8 mouse cellular contexts compared by ENCODE assay signal in genomic region chr14:52197156-52197878, GRCm38 (mm10). TPM values are rescaled to one million over a fixed set of nuclear protein-coding genes. Genes with fewer than 3 reads are reported as not detected.
DNase-seq lines count a peak whose midpoint lies in the region; ATAC-seq and TF ChIP-seq lines count a peak whose summit lies in the region.

TSS of gene Supt16 (minus strand) at chr14:52197416.

- dilution Hi-C loops in CH12.LX (cut with MboI; ENCODE audit: extremely low pct_ligation_motif_present, extremely low pct_unique_long_range_greater_than_20kb, low sequenced_read_pairs) = no loop called here

- peaks cover 5 to 36% of the 10 kb centered on the region in 2 experiments; a peak in 3 of 4 replicates for H3K4me1 ChIP-seq in CH12.LX (ENCODE audit: control insufficient read depth in 1 of 2, insufficient read depth in 2 of 2)
- peaks cover 24% of the 10 kb centered on the region for H3K4me1 ChIP-seq in forebrain, embryonic 12.5 days
- H3K4me1 ChIP-seq in liver, postnatal 0 days (ENCODE audit: insufficient read depth) = peaks cover 17% of the 10 kb centered on the region
- H3K4me1 ChIP-seq in neural tube, embryonic 14.5 days (ENCODE audit: control insufficient read depth, insufficient read depth, low read length) = peaks cover 8% of the 10 kb centered on the region

- intact Hi-C loops in heart, postnatal 10 days (cut with DNase I) = loop anchor here (5.0 to 10.0 kb wide), 2 partner anchors 75 to 313 kb away; partner anchors contain the start of gene Mettl17

- H3K79me2 ChIP-seq in CH12.LX (replicated peaks; ENCODE audit: control insufficient read depth, extremely low read depth, insufficient read depth, poor library complexity, severe bottlenecking) = peaks cover 45% of the 10 kb centered on the region

- ATAC-seq in forebrain, embryonic 12.5 days (ENCODE audit: low FRiP score) = peak; percentile 96
- peak; percentile 96 for ATAC-seq in liver, postnatal 0 days
- ATAC-seq in neural tube, embryonic 14.5 days (ENCODE audit: low read depth) = peak; percentile 98

- WGBS in forebrain, embryonic 12.5 days = under 1% methylated on average over 59 of the region's 59 CpGs
- WGBS in large intestine, adult 2 months = under 1% methylated on average over 59 of the region's 59 CpGs
- WGBS in liver, postnatal 0 days (ENCODE audit: insufficient replicate concordance) = under 1% methylated on average over 59 of the region's 59 CpGs
- 0% methylated on average over 58 of the region's 59 CpGs for WGBS in neural tube, embryonic 14.5 days

- H3K27ac ChIP-seq in CH12.LX (ENCODE audit: insufficient read depth, low read depth) = peak within 1 kb of the TSS; percentile 88
- peak within 1 kb of the TSS; percentile 99 for H3K27ac ChIP-seq in forebrain, embryonic 12.5 days
- H3K27ac ChIP-seq in liver, postnatal 0 days (ENCODE audit: low read depth) = peak within 1 kb of the TSS; percentile 100
- H3K27ac ChIP-seq in neural tube, embryonic 14.5 days (ENCODE audit: low read depth, low read length) = peak within 1 kb of the TSS; percentile 94

- H3K36me3 ChIP-seq in CH12.LX (replicated peaks in 1 of 2; ENCODE audit: control insufficient read depth in 1 of 2, insufficient read depth in 1 of 2, low read length in 1 of 2) = peaks cover 20 to 56% of the 10 kb centered on the region in 2 experiments
- peaks cover 41% of the 10 kb centered on the region for H3K36me3 ChIP-seq in forebrain, embryonic 12.5 days (replicated peaks)
- peaks cover 35% of the 10 kb centered on the region for H3K36me3 ChIP-seq in liver, postnatal 0 days (replicated peaks; ENCODE audit: insufficient read depth, low read length)
- H3K36me3 ChIP-seq in neural tube, embryonic 14.5 days (ENCODE audit: control insufficient read depth, insufficient read depth, low read length) = peaks cover 24% of the 10 kb centered on the region

- peak within 1 kb of the TSS; percentile 99 for H3K4me2 ChIP-seq in CH12.LX (ENCODE audit: insufficient read depth, low read depth, poor library complexity, severe bottlenecking)
- peak within 1 kb of the TSS; percentile 74 for H3K4me2 ChIP-seq in forebrain, embryonic 12.5 days
- H3K4me2 ChIP-seq in liver, postnatal 0 days (ENCODE audit: low read depth, low read length) = peak within 1 kb of the TSS; percentile 68
- H3K4me2 ChIP-seq in neural tube, embryonic 14.5 days (ENCODE audit: low read depth, low read length) = peak within 1 kb of the TSS; percentile 88

- H3K27me3 ChIP-seq in CH12.LX (replicated peaks) = no peaks in the 10 kb centered on the region
- H3K27me3 ChIP-seq in forebrain, embryonic 12.5 days = no peaks in the 10 kb centered on the region
- no peaks in the 10 kb centered on the region for H3K27me3 ChIP-seq in liver, postnatal 0 days (ENCODE audit: insufficient read depth, low read length)
- H3K27me3 ChIP-seq in neural tube, embryonic 14.5 days (ENCODE audit: control insufficient read depth, insufficient read depth, low read length) = peaks cover 4% of the 10 kb centered on the region; the same call in 1 of the 2 replicates

- H3K9me3 ChIP-seq in CH12.LX (replicated peaks; ENCODE audit: low read length) = no peaks in the 10 kb centered on the region
- no peaks in the 10 kb centered on the region for H3K9me3 ChIP-seq in forebrain, embryonic 12.5 days
- no peaks in the 10 kb centered on the region for H3K9me3 ChIP-seq in liver, postnatal 0 days (ENCODE audit: low read length)
- no peaks in the 10 kb centered on the region for H3K9me3 ChIP-seq in neural tube, embryonic 14.5 days (ENCODE audit: control insufficient read depth, low read length)

- H3K4me3 ChIP-seq in CH12.LX (replicated peaks in 1 of 3; ENCODE audit: low read depth in 2 of 3, low read length in 2 of 3, poor library complexity in 1 of 3) = peak within 1 kb of the TSS; percentile 59 to 94 (median 73)
- H3K4me3 ChIP-seq in forebrain, embryonic 12.5 days (replicated peaks) = peak within 1 kb of the TSS; percentile 100
- H3K4me3 ChIP-seq in liver, postnatal 0 days (ENCODE audit: low read depth, low read length) = peak within 1 kb of the TSS; percentile 89
- H3K4me3 ChIP-seq in neural tube, embryonic 14.5 days (ENCODE audit: low read depth, low read length) = peak within 1 kb of the TSS; percentile 100

- no peak for TF ChIP-seq CTCF in CH12.LX (conservative IDR thresholded peaks at IDR 0.05 in 1 of 2, IDR thresholded peaks at IDR 0.05 in 1 of 2; ENCODE audit: low read depth in 2 of 2, low read length in 2 of 2)
- TF ChIP-seq CTCF in liver, postnatal 0 days (IDR thresholded peaks at IDR 0.05; ENCODE audit: low read depth) = no peak

- in situ Hi-C loops in CH12.LX (cut with MboI; ENCODE audit: low pct_ligation_motif_present, low pct_unique_long_range_greater_than_20kb, low sequenced_read_pairs) = loop anchor here (10.0 kb wide), 1 partner anchor 137 kb away; no protein-coding TSS in a partner anchor

- TF ChIP-seq RAD21 in CH12.LX (IDR thresholded peaks at IDR 0.05; ENCODE audit: low read depth, low read length) = no peak

- peak; percentile 82 for TF ChIP-seq POLR2A in CH12.LX (IDR thresholded peaks at IDR 0.05; ENCODE audit: low read depth, low read length)

- TF ChIP-seq EP300 in CH12.LX (IDR thresholded peaks at IDR 0.05; ENCODE audit: low read length) = no peak
- 0 out of 2 replicates have a peak, but pooled peaks have one; percentile 8 for TF ChIP-seq EP300 in liver, postnatal 0 days (IDR thresholded peaks at IDR 0.05; ENCODE audit: low read depth)

- peak within 1 kb of the TSS; percentile 92 for H3K9ac ChIP-seq in CH12.LX (ENCODE audit: insufficient read depth, low read depth)
- H3K9ac ChIP-seq in forebrain, embryonic 12.5 days = peak within 1 kb of the TSS; percentile 98
- H3K9ac ChIP-seq in liver, postnatal 0 days (replicated peaks) = peak within 1 kb of the TSS; percentile 96
- H3K9ac ChIP-seq in neural tube, embryonic 14.5 days (replicated peaks; ENCODE audit: low read depth, low read length) = peak within 1 kb of the TSS; percentile 94

- DNase-seq in CH12.LX (ENCODE audit: extremely low read depth) = peak; percentile 86
- peak; percentile 67 for DNase-seq in c-Kit-positive CD71-positive TER-119-negative erythroid progenitor cells, embryonic 14.5 days (ENCODE audit: low read depth)
- DNase-seq in heart, postnatal 10 days = peak; percentile 87 to 90
- DNase-seq in large intestine, adult 2 months (ENCODE audit: low read depth, low spot score) = peak; percentile 47
- peak; percentile 89 for DNase-seq in liver, postnatal 0 days
- peak; percentile 89 for DNase-seq in testis, postnatal 10 days (ENCODE audit: low spot score)

TF ChIP-seq in CH12.LX, 34 proteins besides CTCF, POLR2A, EP300 and RAD21 (continues in another document):
- peak; percentile 89 for TF ChIP-seq POLR2AphosphoS2 (IDR thresholded peaks at IDR 0.05; ENCODE audit: low read depth, low read length)
- TF ChIP-seq ETS1 (conservative IDR thresholded peaks at IDR 0.05; ENCODE audit: low read depth, low read length) = 0 out of 2 replicates have a peak, but pooled peaks have one; percentile 20
- no peak for TF ChIP-seq JUN (IDR thresholded peaks at IDR 0.05; ENCODE audit: insufficient read depth, low read depth, low read length)
- TF ChIP-seq ZMIZ1 (IDR thresholded peaks at IDR 0.05; ENCODE audit: low read depth, low read length) = no peak; the same call in 1 of the 2 replicates
- TF ChIP-seq SIN3A (IDR thresholded peaks at IDR 0.05; ENCODE audit: low read length) = peak; percentile 96
- peak; percentile 95 for TF ChIP-seq ELF1 (IDR thresholded peaks at IDR 0.05; ENCODE audit: low read depth, low read length)
- 0 out of 2 replicates have a peak, but pooled peaks have one; percentile 33 for TF ChIP-seq MAZ (IDR thresholded peaks at IDR 0.05; ENCODE audit: low read depth, low read length)
- TF ChIP-seq USF2 (conservative IDR thresholded peaks at IDR 0.05; ENCODE audit: low read depth, low read length) = peak; percentile 89
- peak; percentile 97 for TF ChIP-seq BHLHE40 (IDR thresholded peaks at IDR 0.05; ENCODE audit: low read depth, low read length)
- peak; percentile 93 for TF ChIP-seq MAX (IDR thresholded peaks at IDR 0.05; ENCODE audit: low read length)
- no peak for TF ChIP-seq SMC3 (IDR thresholded peaks at IDR 0.05; ENCODE audit: low read depth, low read length)
- peak; percentile 97 for TF ChIP-seq CHD2 (IDR thresholded peaks at IDR 0.05; ENCODE audit: low read length)
- TF ChIP-seq E2F4 (IDR thresholded peaks at IDR 0.05; ENCODE audit: insufficient replicate concordance, low read depth, low read length) = peak; percentile 71; the same call in 1 of the 2 replicates
- TF ChIP-seq HCFC1 (IDR thresholded peaks at IDR 0.05; ENCODE audit: low read depth, low read length) = peak; percentile 91
- peak; percentile 91; the same call in 1 of the 2 replicates for TF ChIP-seq KAT2A (IDR thresholded peaks at IDR 0.05; ENCODE audit: insufficient replicate concordance, low read length)
- TF ChIP-seq IRF4 (IDR thresholded peaks at IDR 0.05; ENCODE audit: low read depth, low read length) = peak; percentile 48
- TF ChIP-seq ZKSCAN1 (IDR thresholded peaks at IDR 0.05; ENCODE audit: borderline replicate concordance, low read depth, low read length) = no peak
- TF ChIP-seq TBP (conservative IDR thresholded peaks at IDR 0.05; ENCODE audit: low read depth, low read length) = peak; percentile 69; the same call in 1 of the 2 replicates
- no peak for TF ChIP-seq CHD1 (IDR thresholded peaks at IDR 0.05; ENCODE audit: low read depth, low read length)
- peak; percentile 55 for TF ChIP-seq TCF12 (IDR thresholded peaks at IDR 0.05; ENCODE audit: low read depth, low read length)
- peak; percentile 27; the same call in 1 of the 2 replicates for TF ChIP-seq GABPA (IDR thresholded peaks at IDR 0.05; ENCODE audit: insufficient replicate concordance, low read depth, low read length)
- TF ChIP-seq NELFE (IDR thresholded peaks at IDR 0.05; ENCODE audit: low read depth, low read length) = peak; percentile 83
- TF ChIP-seq NRF1 (IDR thresholded peaks at IDR 0.05; ENCODE audit: low read depth, low read length) = no peak
- TF ChIP-seq UBTF (IDR thresholded peaks at IDR 0.05; ENCODE audit: low read depth, low read length) = peak; percentile 91
- TF ChIP-seq ZC3H11A (IDR thresholded peaks at IDR 0.05; ENCODE audit: low read depth, low read length) = no peak
- peak; percentile 95 for TF ChIP-seq USF1 (IDR thresholded peaks at IDR 0.05; ENCODE audit: low read depth, low read length)

RNA-seq across cellular contexts. Expression of gene Supt16, which starts in this region (rescaled TPM):
- 64.8 and 81.7 TPM in 2 replicates for total RNA-seq in CH12.LX (2012; rRNA removed)
- total RNA-seq in CH12.LX (2014; rRNA removed) = 78.6 and 88.0 TPM in 2 replicates
- 110 and 114 TPM in 2 replicates for polyA plus RNA-seq in CH12.LX (2012; ENCODE audit: insufficient read length, low read depth)
- polyA plus RNA-seq in forebrain, embryonic 12.5 days (2016; fragmentation: Nextera tagmentation; extraction: Ambion mirVana) = 86.9 and 95.5 TPM in 2 replicates
- total RNA-seq in heart, postnatal 10 days (2021) = 10 to 100 TPM; 33.8 to 37.2 TPM
- polyA plus RNA-seq in large intestine, adult 2 months (2012; rRNA removed) = 10.9 and 11.5 TPM in 2 replicates
- 15.7 and 18.0 TPM in 2 replicates for polyA plus RNA-seq in liver, postnatal 0 days (2015; fragmentation: Nextera tagmentation; extraction: Ambion mirVana)
- 43.6 and 61.4 TPM in 2 replicates for polyA plus RNA-seq in neural tube, embryonic 14.5 days (2014; fragmentation: Nextera tagmentation; extraction: Ambion mirVana)

Comparison
In these comparisons a context has a peak if more than half of its experiments do, and no peak if none do; other contexts are left out.
1. Peak in every context shown above with its lines: DNase-seq, ATAC-seq, H3K4me3 ChIP-seq and H3K27ac ChIP-seq.